Mouse (Mus musculus): Measurements from ENCODE around the gene Tmem51.

The Tmem51 gene

DNA sequence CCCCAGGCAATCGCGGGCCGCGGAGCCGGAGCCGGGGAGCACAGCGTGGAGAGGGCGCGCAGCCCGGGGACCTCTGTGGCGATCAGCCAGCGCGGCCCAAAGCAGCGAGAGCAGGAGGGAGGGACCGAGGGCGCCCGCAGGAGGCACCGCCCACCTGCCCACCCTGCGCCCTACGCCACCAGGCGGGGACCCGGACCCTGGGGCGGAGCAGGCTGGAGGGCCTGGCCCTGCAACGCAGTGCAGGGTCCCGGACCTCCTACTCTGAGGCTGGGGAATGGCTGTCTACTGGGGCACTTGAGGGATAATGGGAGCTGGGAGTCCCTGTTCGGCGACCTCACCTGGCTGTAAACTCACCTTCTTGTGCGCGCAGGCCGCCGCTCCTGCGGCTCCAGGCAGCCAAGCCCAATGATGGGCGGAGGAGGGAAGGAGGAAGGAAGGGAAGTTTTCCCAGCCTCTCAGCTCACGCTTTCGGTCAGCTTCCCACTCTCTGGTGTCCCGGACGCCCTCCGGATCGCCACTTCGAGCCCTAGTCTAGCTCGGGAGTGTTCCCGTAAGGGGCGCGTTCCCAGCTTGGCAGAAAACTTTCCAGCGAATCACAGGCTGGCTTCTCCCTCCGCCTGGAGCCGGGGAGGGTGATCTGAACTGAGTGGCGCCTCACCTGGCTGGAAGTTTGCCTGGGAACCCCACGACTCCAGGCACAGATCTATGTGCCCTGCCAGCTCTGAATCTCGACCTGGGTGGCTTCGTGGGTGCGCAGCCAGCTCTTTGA, at the start of gene Tmem51:
Gene Tmem51 (minus strand): TSS at position 174 of the 769 bp plus-strand sequence.
- DNase-seq, result peak; percentile 97

DNA sequence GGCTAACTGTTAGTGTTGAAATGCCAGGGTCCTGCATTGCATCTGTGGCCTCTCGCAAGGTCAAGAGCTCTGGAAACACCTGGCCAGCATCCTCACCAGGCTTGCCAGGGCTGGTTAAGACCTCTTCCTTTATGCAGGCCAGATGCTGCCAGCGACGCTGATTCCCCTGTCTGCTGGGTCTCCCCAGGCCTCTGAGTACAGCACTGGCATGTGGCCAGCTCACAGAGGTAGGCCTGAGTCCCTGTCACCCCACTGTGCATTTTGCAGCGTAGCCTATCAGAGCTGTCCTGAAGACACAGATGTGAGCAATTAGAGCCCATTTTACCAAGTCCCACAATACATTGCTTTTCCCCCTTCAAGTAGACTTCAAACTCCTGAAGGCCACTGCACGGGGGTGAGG, 46.1 kb upstream of the Tmem51 start:
- DNase-seq, result no peak

DNA sequence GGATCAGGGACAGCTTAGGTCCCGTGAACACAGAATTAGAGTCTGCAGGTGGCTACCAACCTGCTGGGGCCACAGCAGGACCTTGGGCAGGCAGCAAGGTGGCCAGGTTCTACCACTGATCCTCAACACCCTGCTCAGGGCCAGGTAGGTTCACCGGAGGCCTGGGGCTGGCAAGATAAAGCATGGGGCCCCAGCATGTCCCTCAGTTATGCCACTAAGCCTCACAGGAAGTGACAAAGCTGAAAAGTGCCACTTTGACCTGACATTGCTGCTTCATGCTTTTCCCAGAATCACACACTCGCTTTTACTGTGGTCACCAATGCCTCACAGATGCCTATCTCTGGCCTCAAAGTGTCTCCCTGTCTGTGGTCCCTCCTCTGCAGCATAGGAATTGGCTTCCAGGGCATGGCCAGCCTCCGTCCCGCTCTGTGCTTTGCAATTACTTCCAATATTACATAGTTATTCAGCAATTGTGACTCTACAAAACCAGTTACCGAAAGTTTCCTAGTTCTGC, 43.2 kb upstream of the Tmem51 start:
- no peak for DNase-seq

DNA sequence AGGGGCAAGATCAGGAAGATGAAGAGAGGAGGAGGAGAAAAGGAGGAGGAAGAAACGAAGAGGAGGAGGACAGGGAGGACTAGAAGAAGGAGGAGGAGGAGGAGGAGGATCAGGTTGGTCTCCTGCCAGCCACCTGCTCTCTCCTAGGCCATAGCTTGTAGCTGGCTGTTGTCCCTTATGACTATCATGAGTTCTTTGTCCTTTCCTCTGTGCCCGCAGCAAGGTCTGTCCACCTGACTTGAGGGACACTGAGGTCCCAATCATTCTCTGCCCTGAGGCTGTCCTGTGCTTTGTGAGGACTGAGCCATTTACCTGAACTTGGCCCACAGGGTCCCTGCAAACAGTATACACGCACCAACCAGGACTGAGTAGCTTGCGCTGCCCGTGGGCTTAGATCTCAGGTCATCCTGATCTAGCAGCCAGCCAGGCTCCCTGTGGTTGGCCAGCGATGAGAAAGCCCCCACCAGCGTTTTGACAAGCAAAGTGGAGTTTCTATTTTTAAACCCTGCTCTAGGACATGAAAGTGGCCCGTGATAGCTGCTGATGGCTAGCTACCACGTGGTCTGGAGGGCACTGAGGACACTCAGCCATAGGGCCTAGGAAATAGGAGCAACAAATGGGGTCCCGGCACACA, 42.7 kb upstream of the Tmem51 start:
- DNase-seq, result peak; percentile 98

DNA sequence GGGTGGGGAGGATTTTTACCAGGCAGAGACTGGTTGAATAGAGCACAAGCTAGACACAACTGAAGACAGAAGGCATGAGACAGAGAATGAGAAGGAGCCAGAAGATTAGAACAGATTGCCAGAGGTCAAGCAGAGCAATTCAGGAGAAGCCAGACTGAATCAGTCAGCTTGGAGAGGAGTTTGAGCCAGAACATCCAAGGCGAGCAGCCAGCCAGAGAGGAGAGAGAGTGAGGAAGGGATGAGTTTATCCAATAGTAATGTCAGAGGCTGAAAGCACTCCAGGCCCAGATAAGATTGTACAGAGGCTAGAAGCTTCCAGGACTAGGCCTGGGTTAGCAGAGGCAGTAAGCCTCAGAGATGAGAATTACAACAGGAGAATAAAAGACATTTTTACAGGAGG, 37.1 kb upstream of the Tmem51 start:
- no peak for DNase-seq

DNA sequence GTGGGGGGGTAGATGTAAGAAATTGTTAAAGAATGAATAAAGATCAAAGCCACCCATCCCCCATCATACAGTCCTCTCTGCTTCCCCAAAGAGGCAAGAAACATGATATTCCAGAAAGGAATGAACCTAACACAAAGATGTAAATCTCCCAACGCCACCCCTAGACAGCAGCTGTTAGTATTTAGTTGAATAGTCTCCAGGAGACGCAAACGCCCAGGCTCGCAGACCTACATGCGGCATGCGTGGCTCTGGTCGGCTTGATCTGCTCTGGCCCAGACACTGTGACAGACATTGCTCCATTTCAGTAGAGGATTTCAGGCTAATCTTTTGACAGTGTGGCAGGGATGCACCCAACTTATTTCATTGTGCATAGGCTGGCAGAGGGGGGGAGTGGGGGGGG, 34.4 kb upstream of the Tmem51 start:
- DNase-seq, result no peak

DNA sequence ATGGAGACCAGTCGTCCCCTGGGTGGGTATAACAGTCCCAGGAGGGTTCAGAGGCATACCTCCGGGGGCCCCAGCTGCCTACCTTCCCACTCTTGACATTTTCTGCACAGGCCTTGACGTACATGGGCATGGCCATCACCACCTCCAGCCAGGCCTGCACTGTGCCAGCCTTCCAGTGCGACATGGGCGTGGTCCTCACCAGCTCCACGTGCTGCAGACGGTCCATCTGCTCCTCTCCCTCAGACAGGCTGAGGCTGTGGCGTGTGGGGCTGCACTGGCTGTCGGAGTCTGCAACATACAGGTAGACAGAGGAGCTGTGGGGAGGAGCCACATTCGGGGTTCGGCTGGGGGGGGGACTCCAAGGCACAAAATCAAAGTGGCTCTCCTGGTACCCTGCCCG, 33.9 kb upstream of the Tmem51 start:
- no peak for DNase-seq

DNA sequence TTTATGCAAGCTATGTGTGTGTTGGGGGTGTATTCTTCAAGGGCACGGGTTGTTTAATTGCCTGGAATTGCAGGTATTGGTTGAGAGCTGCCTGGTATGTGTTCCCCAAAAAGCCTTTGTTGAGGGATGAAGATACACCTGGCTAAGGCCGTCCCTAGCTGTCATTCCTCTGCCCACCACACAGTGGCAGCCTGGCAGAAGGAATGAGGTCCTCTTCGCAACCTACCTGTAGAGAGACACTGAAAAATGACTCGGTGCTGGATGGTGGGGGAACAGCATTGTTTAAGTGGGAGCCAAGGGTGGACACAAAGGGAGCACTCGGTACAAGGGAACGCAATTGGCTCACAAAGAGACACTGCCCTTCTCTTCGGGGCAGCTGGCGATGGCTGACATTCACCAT, 29.2 kb upstream of the Tmem51 start:
- no peak for DNase-seq

DNA sequence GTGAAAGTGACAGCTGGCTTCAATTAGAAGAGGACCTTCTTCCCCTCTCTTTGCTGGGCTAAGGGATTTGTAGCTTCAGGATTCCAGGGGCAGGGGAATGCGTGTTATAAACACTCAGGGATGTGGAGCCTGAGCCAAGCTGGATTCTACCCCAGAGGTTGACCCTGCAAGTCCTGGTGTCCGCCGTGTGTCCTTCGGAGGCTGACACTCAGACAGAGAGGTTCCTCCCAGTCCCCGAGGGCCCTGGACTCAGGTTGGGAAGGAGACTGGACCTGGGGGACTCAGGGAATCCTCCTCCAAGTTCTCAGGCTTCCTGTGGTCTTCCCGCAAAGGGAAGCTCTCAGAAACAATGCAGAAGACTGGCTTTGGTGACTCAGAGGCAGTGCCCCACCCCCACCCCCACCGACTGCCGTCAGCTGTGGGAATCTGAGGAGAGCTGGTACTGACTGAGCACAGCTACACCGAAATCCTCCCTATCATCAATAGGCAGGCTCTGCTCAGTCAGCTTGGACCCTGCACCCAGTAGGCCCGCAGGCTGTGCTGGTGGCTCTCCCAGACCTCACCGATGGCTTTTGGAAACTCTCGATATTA, 19.1 kb upstream of the Tmem51 start:
- peak; percentile 90 for DNase-seq

DNA sequence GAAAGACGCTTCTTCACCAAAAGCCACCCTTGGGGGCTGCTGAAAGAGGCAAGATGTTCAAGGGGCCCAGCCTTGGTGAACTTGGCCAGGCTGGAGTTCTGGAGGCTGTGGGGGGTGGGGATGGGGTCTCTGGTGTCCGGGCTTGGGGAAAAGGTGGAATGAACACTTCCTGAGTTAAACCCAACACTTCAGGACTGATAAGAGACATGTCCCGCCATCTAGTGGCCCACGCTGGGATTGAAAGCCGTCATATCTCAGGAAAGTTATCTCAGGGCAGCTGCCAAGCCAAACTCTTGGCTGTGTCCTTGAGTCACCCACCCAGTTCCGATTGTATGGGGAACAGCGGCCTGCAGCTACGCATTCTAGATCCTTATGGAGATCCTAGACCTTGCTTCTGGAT, 14.2 kb upstream of the Tmem51 start:
- peak; percentile 98 for DNase-seq

DNA sequence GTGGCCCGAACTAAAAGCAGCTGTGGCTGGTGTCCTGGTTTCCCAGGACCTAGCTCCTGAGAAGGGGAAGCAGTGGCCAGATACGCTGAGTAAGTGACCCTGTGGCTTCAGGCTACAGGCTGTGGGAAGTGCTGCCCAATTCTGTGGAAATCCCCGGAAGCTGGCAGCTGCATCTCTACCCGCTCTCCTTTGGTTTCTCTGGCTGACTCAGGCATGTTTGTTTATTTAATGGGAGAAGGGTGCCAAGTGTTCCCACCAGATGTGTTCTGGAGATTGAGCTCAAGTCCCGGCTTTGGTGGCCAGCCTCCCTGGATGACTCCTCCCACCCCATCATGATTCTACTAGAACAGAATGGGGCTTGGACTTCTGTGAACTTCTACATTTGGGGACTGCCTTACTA, 13.8 kb upstream of the Tmem51 start:
- peak; percentile 99 for DNase-seq

DNA sequence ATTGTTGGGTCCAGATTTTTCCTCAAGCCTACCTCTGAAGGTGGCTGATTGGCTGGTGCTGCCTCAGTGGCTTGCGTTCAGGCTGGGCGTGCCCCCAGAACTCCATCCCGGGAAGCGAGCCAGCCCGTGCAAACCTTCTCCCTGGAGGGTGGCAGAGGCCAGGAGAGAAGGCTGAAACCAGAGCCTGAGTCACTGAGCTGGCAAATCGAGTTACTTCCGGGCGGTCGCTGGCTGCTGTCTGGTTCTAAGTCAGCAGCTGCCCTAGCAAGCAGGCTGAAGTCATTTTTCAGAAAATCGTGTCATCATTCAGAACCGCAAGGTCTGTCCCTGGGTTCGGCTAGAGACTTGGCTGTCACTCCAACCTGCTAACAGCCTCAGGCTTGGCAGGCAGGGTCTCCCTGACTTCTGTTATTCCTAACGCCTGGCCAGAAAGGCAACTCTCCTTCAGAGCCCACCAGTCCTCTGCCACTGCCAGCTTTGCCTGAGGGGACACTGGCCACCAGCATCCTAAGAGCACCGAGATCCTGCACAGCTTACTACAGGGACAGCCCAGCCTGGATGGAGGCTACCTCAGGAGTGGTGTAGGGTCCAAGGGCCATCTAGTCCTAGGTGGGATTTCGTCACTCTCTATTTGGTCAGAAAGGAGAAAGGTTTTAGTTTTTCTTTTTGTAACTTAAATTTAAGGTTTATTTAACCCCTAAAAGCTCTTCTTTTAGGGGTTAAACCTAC, 11.6 kb upstream of the Tmem51 start:
- DNase-seq, result peak; percentile 98

DNA sequence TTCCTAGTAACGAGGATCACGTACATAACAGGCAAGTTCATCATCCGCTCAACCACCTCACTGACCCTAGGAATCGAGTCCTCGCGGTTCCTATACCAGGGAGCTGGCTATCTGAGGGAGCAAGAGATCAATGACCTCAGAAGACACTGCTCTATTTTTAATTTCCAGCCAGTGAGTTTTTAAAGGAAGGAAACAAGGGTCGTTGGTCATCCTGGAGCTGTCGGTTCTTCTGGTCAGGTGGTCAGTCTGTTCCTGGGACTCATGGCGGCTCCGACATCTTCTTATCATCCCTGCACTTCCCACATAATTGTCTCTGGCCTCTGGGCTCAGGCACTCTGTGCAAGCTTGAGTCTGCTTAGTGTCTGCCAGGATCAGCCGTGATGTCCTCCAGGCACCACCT, 10.3 kb upstream of the Tmem51 start:
- no peak for DNase-seq

DNA sequence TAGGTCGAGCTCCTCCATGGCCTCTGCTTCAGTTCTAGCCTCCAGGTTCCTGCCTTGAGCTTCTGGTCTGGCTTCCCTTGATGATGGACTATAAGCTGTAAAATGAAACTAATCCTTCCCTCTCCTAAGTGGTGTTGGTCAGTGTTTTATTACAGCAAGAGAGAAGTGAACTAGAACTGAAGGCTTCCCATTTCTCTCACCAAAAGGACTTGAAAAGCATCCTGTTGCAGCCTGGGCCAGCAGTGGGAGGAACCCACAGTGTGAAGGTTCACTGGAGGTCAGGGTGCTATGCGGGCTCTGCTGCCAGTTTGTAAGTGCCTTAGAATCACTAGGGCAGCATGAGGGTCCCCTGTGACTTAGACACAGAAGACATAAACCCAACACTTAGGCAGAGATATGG, 7.0 kb upstream of the Tmem51 start:
- DNase-seq, result no peak

DNA sequence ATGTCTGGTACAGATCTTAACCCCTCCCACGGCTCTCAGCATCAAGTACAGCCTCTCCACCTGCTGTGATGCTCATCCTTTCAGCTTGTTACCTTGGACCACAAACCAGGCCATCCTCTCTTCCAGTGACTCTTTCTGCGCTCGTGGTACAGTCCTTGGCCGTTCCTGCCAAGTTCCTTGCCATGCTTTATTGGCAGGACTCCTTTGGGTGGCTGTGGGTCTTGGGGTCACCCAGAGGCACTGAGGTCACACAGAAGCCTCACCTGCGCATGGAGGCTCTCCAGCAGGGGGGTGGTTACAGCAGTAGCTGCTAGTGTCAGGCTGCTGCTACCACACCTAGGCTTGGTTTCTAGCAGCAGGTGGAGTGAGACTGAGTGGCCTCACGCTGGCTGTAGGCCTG, 5.9 kb upstream of the Tmem51 start:
- no peak for DNase-seq

DNA sequence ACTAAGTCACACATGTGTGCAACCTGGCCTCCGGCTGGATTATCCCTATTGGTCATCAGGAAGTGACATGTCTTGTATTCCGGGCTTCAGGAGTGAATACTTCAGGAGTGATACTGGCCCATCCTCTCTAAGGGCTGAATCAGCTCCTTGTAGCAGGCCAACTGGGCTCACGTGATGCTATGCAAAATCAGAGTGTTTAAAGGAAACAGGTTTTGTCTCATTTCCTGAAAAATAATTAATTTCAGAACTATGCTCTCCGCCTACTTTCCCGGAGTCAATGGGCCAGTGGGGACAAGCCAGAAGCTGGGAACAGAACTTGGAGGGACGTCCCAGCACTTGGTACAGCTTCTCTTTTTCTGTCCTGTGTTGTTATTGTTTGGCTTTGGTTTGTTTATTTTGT, 4.7 kb upstream of the Tmem51 start:
- no peak for DNase-seq

DNA sequence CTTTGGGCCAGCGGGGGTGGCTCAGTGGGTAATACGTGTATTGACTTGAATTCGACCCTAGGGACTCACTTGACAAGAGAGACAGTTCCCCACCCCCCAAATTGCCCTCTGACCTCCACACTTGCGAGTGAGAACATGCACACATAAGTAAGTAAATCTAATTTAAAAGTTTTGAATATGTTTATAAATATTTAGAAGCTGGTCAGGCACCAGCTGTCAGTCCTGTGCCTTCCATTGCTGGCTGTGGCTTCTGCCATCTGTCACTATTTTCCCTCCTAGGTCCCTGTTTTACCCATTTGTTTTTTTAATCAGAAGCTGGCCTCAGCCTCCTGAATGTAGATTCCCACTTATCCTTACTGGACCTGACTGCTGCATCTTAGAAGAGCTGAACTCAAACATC, 4.3 kb upstream of the Tmem51 start:
- no peak for DNase-seq

DNA sequence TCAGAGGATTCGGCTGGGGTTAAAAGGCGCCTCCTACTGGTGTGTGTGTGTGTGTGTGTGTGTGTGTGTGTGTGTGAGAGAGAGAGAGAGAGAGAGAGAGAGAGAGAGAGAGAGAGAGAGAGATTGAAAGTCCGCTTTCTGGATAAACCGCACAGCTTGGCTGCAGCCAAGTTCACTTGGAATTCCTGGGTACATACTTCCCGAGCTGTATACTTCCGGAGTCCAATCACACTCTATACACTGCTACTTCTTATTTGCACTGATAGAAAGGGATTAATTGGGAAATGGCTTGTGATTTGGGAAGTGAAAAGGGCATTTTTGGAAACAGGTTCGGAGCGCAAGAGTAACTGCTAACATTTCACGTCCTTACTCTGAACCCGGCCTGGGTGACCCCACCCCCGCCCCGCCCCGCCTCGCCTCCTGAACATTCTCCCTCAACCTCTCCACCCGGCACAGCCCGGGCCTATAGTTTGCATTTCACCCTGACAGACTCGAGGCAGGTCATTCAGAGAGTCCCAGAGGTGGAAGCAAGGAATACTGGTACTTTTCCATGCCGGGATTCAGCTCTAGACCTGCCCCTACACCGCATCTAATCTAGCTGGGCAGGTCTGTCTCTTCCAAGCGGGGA, 946 bp upstream of the Tmem51 start:
- no peak for DNase-seq

DNA sequence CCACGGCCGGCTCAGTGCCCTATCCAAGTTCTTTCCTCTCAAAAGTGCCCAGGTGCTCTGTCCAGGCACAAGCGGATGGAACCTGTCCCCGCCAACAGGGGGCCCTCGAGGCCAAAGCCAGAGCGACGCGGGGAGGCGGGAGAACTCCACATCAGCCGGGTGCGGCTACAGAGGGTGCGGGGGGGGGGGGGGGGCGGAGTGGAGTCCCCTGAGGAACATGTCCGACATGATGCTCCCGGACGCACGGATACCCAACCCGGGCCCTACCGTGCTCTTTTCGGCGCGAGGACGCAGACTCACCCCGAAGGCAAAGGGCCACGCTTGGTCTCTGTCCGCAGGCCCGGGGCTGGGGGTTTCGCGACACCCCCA, 358 bp downstream of the Tmem51 start:
- peak; percentile 97 for DNase-seq

DNA sequence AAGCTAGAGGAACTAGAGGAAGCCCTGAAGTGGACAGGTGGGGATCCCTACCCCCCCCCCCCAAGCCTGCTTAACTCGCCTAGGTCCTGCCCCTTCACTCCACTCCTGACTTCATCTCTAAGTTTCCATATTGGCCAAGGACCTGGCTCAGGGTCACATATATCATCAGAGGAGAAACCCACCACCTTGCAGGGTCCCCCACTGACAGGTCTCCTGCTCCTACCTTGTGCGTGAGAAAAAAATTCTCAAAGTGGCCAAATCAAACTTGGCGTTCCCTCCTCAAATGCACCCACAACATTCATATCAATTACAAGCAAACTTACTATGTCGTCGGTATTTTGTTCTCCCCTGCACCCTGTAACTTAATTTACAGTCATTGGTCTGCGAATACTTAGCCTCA, 911 bp downstream of the Tmem51 start:
- DNase-seq, result peak; percentile 87

DNA sequence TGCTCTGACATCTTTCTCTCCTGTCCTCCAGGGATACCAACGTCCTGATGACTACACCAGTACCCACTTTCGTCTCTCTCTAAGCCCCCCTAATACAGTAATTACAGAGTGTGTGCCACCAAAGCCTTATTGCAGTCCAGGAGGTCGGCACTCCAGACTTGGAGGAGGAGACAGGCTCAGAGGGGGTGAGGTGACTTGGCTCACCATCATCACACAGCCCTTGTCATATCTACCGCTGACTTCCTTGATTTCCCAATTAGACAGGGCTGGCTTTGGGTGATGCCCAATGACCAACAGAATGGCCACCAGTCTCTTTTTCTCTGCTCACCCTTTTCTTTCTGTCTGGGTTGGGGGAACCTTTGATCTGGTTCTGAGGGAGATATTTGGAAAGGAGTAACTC, 1.4 kb downstream of the Tmem51 start:
- peak; percentile 82 for DNase-seq

DNA sequence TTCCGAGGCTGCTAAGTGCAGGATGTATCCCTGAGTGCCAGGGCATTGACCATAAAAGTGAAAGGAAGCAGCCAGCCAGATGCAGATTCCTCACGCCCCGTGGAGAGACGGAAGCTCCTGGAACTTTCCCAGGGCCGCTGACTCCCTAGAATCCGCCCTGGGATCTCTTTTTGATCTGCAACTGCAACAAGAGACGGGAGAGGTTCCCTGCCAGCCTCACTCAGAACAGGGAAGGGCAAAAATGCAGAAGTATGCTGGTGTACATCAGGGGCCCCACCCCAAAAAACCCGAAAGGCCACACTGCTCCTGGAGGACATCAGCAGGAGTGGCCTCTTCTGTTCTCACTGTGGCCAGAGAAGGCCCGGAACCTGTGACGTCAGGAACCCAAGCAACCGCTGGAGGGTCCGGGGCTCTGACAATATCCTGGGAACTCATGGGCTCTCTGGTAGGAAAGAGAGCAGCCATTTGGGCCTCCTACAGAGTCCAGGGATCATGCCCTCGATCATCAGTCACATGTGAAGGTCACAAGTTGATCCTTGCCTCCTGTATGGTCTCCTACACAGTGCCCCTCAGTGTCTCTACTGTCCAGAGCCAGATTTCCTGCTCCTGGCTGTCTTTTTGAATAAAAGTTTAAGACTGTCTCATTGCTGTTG, 2.3 kb downstream of the Tmem51 start:
- DNase-seq, result no peak
